Mouse (Mus musculus): ENCODE results near the gene Zswim1.

GRCm38 (mm10) chr2:164787032-164787431 lies 35.5 kb upstream of the Zswim1 start:
- TF ChIP-seq CTCF (conservative IDR thresholded peaks at IDR 0.05; ENCODE audit: insufficient read depth, insufficient read length, low read depth, low read length) (no peak), POLR2A (IDR thresholded peaks at IDR 0.05; ENCODE audit: low read depth, low read length) (no peak)
